Mouse (Mus musculus) midbrain, embryonic 15.5 days (tissue): Measurements from ENCODE around the gene Gmppb. TPM values are rescaled to one million over a fixed set of nuclear protein-coding genes. Genes with fewer than 3 reads are reported as not detected.

Source experiments
- ATAC-seq: fragments of 200-750 bp; cut with Nextera tagmentation; replicated peaks from 2 replicates; pipeline ENCODE4 v1.8.0; 2017; ENCODE audit warnings: moderate TSS enrichment
- H3K27ac ChIP-seq: fragments of 300-500 bp; sonication (generic); 2 replicates; pipeline ENCODE4 v1.5.1; 2015; ENCODE audit warnings: mild to moderate bottlenecking, inconsistent platforms
- H3K27me3 ChIP-seq: fragments of 300-500 bp; sonication (generic); replicated peaks from 2 replicates; pipeline ENCODE4 v1.6.1; 2015; ENCODE audit warnings: inconsistent platforms
- H3K36me3 ChIP-seq: fragments of 300-500 bp; sonication (generic); replicated peaks from 2 replicates; pipeline ENCODE4 v1.6.1; 2015; ENCODE audit warnings: inconsistent platforms
- H3K4me1 ChIP-seq: fragments of 300-500 bp; sonication (generic); 2 replicates; pipeline ENCODE4 v1.6.1; 2015; ENCODE audit warnings: inconsistent platforms
- H3K4me2 ChIP-seq: fragments of 300-500 bp; sonication (generic); 2 replicates; pipeline ENCODE4 v1.6.1; 2015; ENCODE audit warnings: inconsistent platforms, mild to moderate bottlenecking, moderate library complexity
- H3K4me3 ChIP-seq: fragments of 300-500 bp; sonication (generic); 2 replicates; pipeline ENCODE4 v1.5.1; 2015; ENCODE audit warnings: mild to moderate bottlenecking, inconsistent platforms
- H3K9ac ChIP-seq: fragments of 300-500 bp; sonication (generic); 2 replicates; pipeline ENCODE4 v1.6.1; 2015; ENCODE audit warnings: mild to moderate bottlenecking, inconsistent platforms
- H3K9me3 ChIP-seq: fragments of 300-500 bp; sonication (generic); 2 replicates; pipeline ENCODE4 v1.6.1; 2016; ENCODE audit warnings: inconsistent platforms
- WGBS: fragments of 180-500 bp; shearing (Covaris S2); methylation state at CpG from one replicate; pipeline ENCODE4 v1.1.7; 2015; ENCODE audit warnings: mixed read lengths; 5-methylcytosine and 5-hydroxymethylcytosine counted together
- polyA plus RNA-seq: library from polyadenylated mRNA; unstranded; fragments of >200 nt; fragmentation: Nextera tagmentation; extraction: Ambion mirVana; gene quantifications from 2 replicates; pipeline ENCODE4 v1.2.1, GENCODE M21; 2015

The Gmppb gene
- polyA plus RNA-seq, 1 experiment from 2014 or later: 19.6 TPM

- H3K27ac ChIP-seq: no peak overlapping the region
- no peak overlapping the region for H3K4me3 ChIP-seq
- WGBS: 78% methylated on average over 7 of the region's 7 CpGs
- no peaks in the 10 kb centered on the region for H3K27me3 ChIP-seq
- ATAC-seq: no peak
- H3K36me3 ChIP-seq: peaks cover 13% of the 10 kb centered on the region; the same call in 1 of the 2 replicates
- no peak overlapping the region for H3K9ac ChIP-seq
- H3K9me3 ChIP-seq: no peaks in the 10 kb centered on the region
- no peaks in the 10 kb centered on the region for H3K4me1 ChIP-seq
- H3K4me2 ChIP-seq: no peak overlapping the region
Measured at GRCm38 (mm10) chr9:108067199-108067598, 18.2 kb downstream of the Gmppb start.

- Histone ChIP-seq H3K36me3 (peaks cover 13% of the 10 kb centered on the region; the same call in 1 of the 2 replicates), H3K4me1 (no peaks in the 10 kb centered on the region), H3K9ac (no peak overlapping the region), H3K9me3 (no peaks in the 10 kb centered on the region), H3K4me3 (no peak overlapping the region), H3K27me3 (no peaks in the 10 kb centered on the region), H3K27ac (no peak overlapping the region), H3K4me2 (no peak overlapping the region)
- 21% methylated on average over 8 of the region's 8 CpGs for WGBS
- ATAC-seq: 0 out of 2 replicates have a peak, but pooled peaks have one; percentile 58
Measured at GRCm38 (mm10) chr9:108067900-108068299, 18.9 kb downstream of the Gmppb start.

GRCm38 (mm10) chr9:108069007-108069406 lies 20.0 kb downstream of the Gmppb start:
- Histone ChIP-seq H3K4me3 (no peak overlapping the region), H3K27ac (no peak overlapping the region), H3K36me3 (peaks cover 3% of the 10 kb centered on the region; the same call in 1 of the 2 replicates), H3K9me3 (no peaks in the 10 kb centered on the region), H3K4me1 (0 out of 2 replicates have a peak, but pooled peaks cover 4% of the 10 kb centered on the region), H3K4me2 (no peak overlapping the region), H3K9ac (no peak overlapping the region), H3K27me3 (no peaks in the 10 kb centered on the region)
- 86% methylated on average over 9 of the region's 9 CpGs for WGBS
- ATAC-seq: no peak

- WGBS: 92% methylated on average over 7 of the region's 7 CpGs
Measured at GRCm38 (mm10) chr9:108069529-108069928, 20.5 kb downstream of the Gmppb start.

GRCm38 (mm10) chr9:108071801-108072200 lies 22.8 kb downstream of the Gmppb start:
- Histone ChIP-seq H3K4me2 (no peak overlapping the region), H3K9me3 (no peaks in the 10 kb centered on the region), H3K27ac (no peak overlapping the region), H3K9ac (no peak overlapping the region), H3K27me3 (no peaks in the 10 kb centered on the region), H3K36me3 (peaks cover 3% of the 10 kb centered on the region; the same call in 1 of the 2 replicates), H3K4me3 (no peak overlapping the region), H3K4me1 (0 out of 2 replicates have a peak, but pooled peaks cover 4% of the 10 kb centered on the region)
- 82% methylated on average over 4 of the region's 4 CpGs for WGBS
- no peak for ATAC-seq

More at GRCm38 (mm10) chr9:108069529-108069928, 20.5 kb downstream of the Gmppb start:
- peaks cover 3% of the 10 kb centered on the region; the same call in 1 of the 2 replicates for H3K36me3 ChIP-seq
- H3K4me3 ChIP-seq: no peak overlapping the region
- H3K27ac ChIP-seq: no peak overlapping the region
- H3K9ac ChIP-seq: no peak overlapping the region
- no peaks in the 10 kb centered on the region for H3K27me3 ChIP-seq
- no peaks in the 10 kb centered on the region for H3K9me3 ChIP-seq
- 0 out of 2 replicates have a peak, but pooled peaks cover 4% of the 10 kb centered on the region for H3K4me1 ChIP-seq
- no peak overlapping the region for H3K4me2 ChIP-seq
- ATAC-seq: no peak

GRCm38 (mm10) chr9:108072481-108072924 lies 23.5 kb downstream of the Gmppb start:
- H3K27ac ChIP-seq: no peak overlapping the region
- no peaks in the 10 kb centered on the region for H3K27me3 ChIP-seq
- no peak overlapping the region for H3K4me2 ChIP-seq
- H3K9me3 ChIP-seq: no peaks in the 10 kb centered on the region
- ATAC-seq: no peak
- WGBS: 56% methylated on average over 9 of the region's 9 CpGs
- H3K4me1 ChIP-seq: 0 out of 2 replicates have a peak, but pooled peaks cover 4% of the 10 kb centered on the region
- no peak overlapping the region for H3K9ac ChIP-seq
- H3K4me3 ChIP-seq: no peak overlapping the region
- H3K36me3 ChIP-seq: peaks cover 3% of the 10 kb centered on the region; the same call in 1 of the 2 replicates

GRCm38 (mm10) chr9:108073141-108073930 lies 24.3 kb downstream of the Gmppb start:
- Histone ChIP-seq H3K9ac (no peak overlapping the region), H3K36me3 (peaks cover 3% of the 10 kb centered on the region; the same call in 1 of the 2 replicates), H3K4me2 (no peak overlapping the region), H3K4me1 (peaks cover 11% of the 10 kb centered on the region), H3K27ac (no peak overlapping the region), H3K9me3 (no peaks in the 10 kb centered on the region), H3K4me3 (no peak overlapping the region), H3K27me3 (no peaks in the 10 kb centered on the region)
- 53% methylated on average over 7 of the region's 7 CpGs for WGBS
- no peak for ATAC-seq

- 82% methylated on average over 5 of the region's 5 CpGs for WGBS
- peak within 1 kb of the TSS; percentile 98 for H3K4me3 ChIP-seq
- H3K27me3 ChIP-seq: peaks cover 29% of the 10 kb centered on the region
- peaks cover 23% of the 10 kb centered on the region for H3K4me1 ChIP-seq
- H3K9me3 ChIP-seq: no peaks in the 10 kb centered on the region
- H3K9ac ChIP-seq: peak within 1 kb of the TSS; percentile 99
- no peak for ATAC-seq
- no peak within 1 kb of the TSS for H3K27ac ChIP-seq
- H3K4me2 ChIP-seq: peak within 1 kb of the TSS; percentile 84
- peaks cover 10% of the 10 kb centered on the region; the same call in 1 of the 2 replicates for H3K36me3 ChIP-seq
Measured at GRCm38 (mm10) chr9:108080168-108080567, 31.1 kb downstream of the Gmppb start, which contains the start of gene Mst1. TSS of gene Mst1 (plus strand) at chr9:108080436.

- Histone ChIP-seq H3K27ac (no peak overlapping the region), H3K4me2 (peak overlapping the region; percentile 34), H3K9me3 (no peaks in the 10 kb centered on the region), H3K4me3 (no peak overlapping the region), H3K4me1 (peaks cover 23% of the 10 kb centered on the region), H3K27me3 (peaks cover 29% of the 10 kb centered on the region), H3K36me3 (peaks cover 33% of the 10 kb centered on the region), H3K9ac (no peak overlapping the region)
- 8% methylated on average over 19 of the region's 19 CpGs for WGBS
- no peak for ATAC-seq
Measured at GRCm38 (mm10) chr9:108082549-108082948, 33.5 kb downstream of the Gmppb start.

- H3K27me3 ChIP-seq: peaks cover 29% of the 10 kb centered on the region
- H3K4me3 ChIP-seq: no peak within 1 kb of the TSS
- no peak for ATAC-seq
- 38% methylated on average over 12 of the region's 12 CpGs for WGBS
- peaks cover 19% of the 10 kb centered on the region for H3K4me1 ChIP-seq
- H3K9me3 ChIP-seq: no peaks in the 10 kb centered on the region
- peak within 1 kb of the TSS; percentile 34 for H3K4me2 ChIP-seq
- peaks cover 37% of the 10 kb centered on the region for H3K36me3 ChIP-seq
- H3K27ac ChIP-seq: no peak within 1 kb of the TSS
- H3K9ac ChIP-seq: no peak within 1 kb of the TSS
Measured at GRCm38 (mm10) chr9:108082988-108083431, 34.0 kb downstream of the Gmppb start, which contains the start of gene Rnf123. TSS of gene Rnf123 (minus strand) at chr9:108083346.

- Histone ChIP-seq H3K27ac (no peak overlapping the region), H3K4me1 (peaks cover 13% of the 10 kb centered on the region), H3K4me3 (no peak overlapping the region), H3K9me3 (no peaks in the 10 kb centered on the region), H3K27me3 (peaks cover 29% of the 10 kb centered on the region), H3K36me3 (peaks cover 39% of the 10 kb centered on the region), H3K9ac (no peak overlapping the region), H3K4me2 (no peak overlapping the region)
- no peak for ATAC-seq
- 85% methylated on average over 6 of the region's 6 CpGs for WGBS
Measured at GRCm38 (mm10) chr9:108083561-108083960, 34.5 kb downstream of the Gmppb start.

- Histone ChIP-seq H3K4me3 (no peak overlapping the region), H3K36me3 (peaks cover 50% of the 10 kb centered on the region), H3K4me2 (no peak overlapping the region), H3K4me1 (peaks cover 5% of the 10 kb centered on the region; the same call in 1 of the 2 replicates), H3K27me3 (peaks cover 29% of the 10 kb centered on the region), H3K27ac (no peak overlapping the region), H3K9me3 (no peaks in the 10 kb centered on the region), H3K9ac (no peak overlapping the region)
- 97% methylated on average over 4 of the region's 4 CpGs for WGBS
- no peak for ATAC-seq
Measured at GRCm38 (mm10) chr9:108085261-108085660, 36.2 kb downstream of the Gmppb start.
